Mouse (Mus musculus) urinary bladder, postnatal 10 days (tissue): ENCODE results near the gene Akr1d1.

Experiments
- DNase-seq: peaks from one replicate; pipeline ENCODE4 v3.0.0; 2022; ENCODE audit warnings: low spot score

Akr1d1 gene

GRCm38 (mm10) chr6:37567363-37567762, 37.4 kb downstream of the Akr1d1 start:
- DNase-seq: no peak

DNA sequence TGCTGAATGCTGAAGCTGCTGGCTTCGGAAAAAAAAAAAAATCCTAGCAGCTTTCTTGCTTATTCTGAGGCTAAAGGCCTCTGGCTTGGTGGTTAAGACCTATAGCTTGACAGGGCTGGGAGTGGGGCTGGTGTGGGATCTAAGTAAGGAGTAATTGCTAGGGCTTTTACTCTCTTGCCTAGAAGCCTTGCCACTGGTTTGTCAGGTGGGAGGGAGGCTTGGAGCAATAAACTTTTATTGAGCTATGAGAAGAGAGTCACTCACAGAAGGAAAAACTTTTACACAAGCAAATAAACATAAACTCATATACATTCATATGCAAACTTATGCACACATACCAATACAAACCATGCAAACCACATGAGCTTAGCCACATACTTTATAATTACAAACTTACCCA, 42.0 kb downstream of the Akr1d1 start:
- DNase-seq: no peak

GRCm38 (mm10) chr6:37572935-37573334, 43.0 kb downstream of the Akr1d1 start:
- DNase-seq: no peak

DNA sequence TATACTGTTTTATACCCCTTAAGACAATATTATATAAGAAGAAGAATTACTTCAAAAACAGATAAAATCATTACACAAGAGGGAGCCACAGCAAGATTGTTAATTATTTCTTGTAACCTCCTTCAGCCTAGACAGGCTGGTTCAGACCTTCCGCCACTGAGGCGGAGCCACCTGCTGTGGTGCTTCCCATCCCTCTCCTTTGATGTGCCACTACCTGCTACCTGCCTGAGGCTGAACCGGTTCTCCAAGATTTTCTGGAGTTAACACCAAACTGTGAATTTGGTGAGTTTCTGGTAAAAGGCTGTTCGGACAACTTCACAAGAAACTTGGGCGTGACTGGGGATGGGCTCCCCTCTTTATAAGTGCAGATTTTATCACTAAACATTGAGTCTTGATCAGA, 50.5 kb downstream of the Akr1d1 start:
- DNase-seq: no peak

DNA sequence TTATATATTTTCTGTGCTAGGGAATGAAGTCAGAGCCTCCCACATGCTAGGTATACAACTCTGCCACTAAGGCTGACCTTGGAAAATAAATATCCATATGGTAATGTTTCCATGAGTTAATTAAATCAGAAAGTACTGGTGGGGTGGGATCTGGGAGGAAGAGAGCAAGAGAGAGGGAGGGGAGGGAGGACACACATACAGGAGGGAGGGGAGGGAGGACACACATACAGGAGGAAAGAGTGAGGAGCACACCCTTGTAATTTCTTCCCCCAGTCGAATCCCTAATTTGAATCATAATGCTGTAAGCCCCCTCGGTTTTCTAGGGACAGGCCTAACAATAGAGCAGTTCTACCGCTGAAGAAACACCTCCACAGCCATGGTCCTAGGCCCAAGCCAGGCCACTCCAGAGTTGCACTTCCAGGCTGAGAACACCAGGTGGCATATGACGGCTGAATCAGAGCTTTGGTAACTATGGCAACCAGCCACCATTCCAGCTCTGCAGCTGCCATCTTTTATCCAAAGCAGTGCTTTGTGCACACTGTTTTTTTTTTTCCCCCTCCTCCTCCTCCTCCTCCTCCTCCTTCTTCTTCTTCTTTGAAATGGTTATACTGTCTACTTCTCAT, 59.5 kb downstream of the Akr1d1 start:
- no peak for DNase-seq

DNA sequence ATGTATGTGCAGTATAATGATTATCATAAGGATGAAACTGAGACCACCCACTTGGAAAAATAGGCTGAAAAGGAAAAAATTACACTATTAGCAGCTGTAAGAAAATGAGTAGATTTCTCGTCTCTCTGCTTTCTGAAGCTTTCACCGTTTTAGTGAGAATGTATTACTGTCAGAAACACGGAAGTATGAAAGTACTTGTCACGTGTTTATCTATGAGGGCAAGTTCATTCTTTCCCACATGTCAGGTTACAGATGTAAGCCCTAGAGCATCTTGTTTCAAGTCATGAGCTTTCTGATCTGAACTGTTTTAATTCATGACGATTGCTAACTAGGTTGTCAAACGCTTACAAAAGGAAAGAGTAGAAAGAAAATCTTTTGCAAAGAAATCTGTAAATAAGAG, 60.8 kb downstream of the Akr1d1 start:
- DNase-seq: no peak

DNA sequence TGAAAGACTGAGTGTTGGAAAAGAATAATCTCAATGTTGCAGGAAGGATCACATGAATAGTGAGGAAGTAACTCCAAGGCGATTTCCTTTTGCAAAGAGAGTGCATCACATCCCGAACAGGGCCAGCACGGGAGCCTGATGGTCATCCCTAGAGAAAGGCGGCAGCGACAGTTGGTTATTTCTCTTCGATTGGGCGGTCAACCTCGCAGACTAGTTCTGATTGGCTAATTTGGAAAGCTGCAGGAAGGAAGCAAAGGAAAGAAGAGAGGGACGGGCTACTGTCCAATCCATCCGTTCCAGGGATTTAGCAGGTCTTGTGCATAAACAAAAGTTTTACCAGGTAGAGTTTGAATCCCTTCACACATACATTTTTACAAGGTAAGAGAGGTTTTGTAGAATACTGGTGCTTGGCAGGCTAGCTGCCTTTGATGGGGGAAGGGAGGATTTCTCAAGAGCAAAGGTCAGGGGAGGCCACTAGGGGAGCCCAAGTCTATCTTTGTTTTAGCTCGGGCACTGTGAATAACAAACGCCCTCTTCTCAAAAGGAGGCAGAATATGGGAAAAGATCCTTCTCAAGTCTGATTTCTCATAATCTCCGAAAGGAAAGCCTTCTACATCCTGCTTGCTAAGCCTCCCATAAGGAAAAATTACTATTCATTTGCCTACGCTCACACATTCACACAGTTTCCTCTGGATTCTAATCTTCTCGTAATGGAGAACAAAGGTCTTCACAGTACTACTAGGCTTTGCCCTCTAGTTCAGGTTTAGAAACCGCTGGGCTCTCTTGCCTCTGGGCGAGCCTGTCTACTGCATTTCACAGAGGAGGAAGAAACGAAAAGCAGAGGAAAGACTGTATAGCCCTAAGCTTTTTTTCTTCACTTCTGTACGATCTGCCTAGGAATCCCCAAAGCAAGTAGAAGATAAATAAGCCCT, 62.4 kb downstream of the Akr1d1 start:
- DNase-seq: no peak

DNA sequence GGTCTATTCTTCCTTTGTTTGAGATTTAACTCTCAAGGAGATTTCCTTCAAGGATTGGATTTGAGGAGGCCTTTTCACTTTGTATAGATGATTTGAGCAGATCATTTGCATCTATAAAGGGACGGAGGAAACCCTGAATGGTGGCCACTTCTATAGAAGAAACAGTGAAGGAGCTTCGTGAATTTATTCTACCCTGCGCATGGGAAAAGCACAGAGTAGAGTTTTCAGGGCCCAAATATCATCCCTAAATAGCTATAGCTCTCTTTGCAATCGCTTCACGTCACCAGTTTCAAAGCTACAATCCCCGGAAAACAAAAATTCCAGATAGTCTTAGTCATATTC, 63.0 kb downstream of the Akr1d1 start:
- no peak for DNase-seq

GRCm38 (mm10) chr6:37593551-37594089, 63.6 kb downstream of the Akr1d1 start:
- no peak for DNase-seq

DNA sequence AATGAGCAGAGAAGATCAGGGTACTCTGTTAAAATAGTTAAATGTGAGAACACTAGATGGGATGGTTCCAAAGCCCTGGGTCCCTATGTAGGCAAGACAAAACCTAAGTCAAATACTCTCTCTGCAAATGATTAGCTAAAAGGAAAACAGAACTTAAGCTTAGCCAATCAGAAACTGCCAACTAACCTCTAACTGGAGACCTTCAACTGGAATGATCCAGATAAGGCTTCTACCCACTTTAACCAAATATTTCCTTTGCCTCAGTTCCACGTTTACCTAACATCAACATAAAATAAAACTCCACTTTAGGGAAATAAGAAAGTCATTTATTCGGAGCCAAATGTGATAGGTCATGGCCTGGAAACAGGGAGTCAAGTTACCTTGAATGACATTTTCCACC, 67.1 kb downstream of the Akr1d1 start:
- no peak for DNase-seq

- no peak for DNase-seq
These were observed 68.1 kb downstream of the Akr1d1 start for GRCm38 (mm10) chr6:37598033-37598432.

DNA sequence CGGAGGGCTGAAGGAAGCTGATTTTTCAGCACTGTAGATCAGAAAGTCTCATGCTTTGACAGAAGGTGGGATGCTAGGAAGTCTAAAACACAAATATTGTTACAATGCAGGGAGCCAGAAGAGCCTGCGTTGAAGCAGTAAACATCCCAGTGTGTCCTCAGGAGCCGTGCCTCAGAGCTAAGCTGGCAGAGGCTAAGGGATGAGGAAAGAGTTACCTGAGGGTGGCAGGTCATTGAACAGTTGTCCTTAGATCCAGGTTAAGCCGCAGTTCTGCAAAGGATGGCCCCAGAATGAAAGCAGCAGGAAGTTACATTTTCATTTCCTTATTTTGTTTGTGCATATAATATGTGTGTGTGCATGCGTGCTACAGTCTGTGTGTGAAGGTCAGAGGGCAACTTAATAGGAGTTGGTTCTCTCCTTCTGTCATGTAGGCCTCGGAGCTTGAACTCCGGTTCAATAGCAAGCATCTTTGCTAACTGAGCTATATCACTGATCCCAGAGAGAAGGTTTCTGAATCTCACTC, 71.1 kb downstream of the Akr1d1 start:
- DNase-seq: no peak

- DNase-seq: no peak
These were observed 73.1 kb downstream of the Akr1d1 start for GRCm38 (mm10) chr6:37602857-37603765.

- no peak for DNase-seq
These were observed 74.4 kb downstream of the Akr1d1 start for GRCm38 (mm10) chr6:37604178-37604883.

GRCm38 (mm10) chr6:37604884-37605269, 74.9 kb downstream of the Akr1d1 start:
- no peak for DNase-seq

GRCm38 (mm10) chr6:37607511-37608289, 77.7 kb downstream of the Akr1d1 start:
- no peak for DNase-seq

GRCm38 (mm10) chr6:37612603-37613284, 82.8 kb downstream of the Akr1d1 start:
- DNase-seq: no peak

- no peak for DNase-seq
These were observed 85.5 kb downstream of the Akr1d1 start for GRCm38 (mm10) chr6:37615490-37615889.

- no peak for DNase-seq
These were observed 86.2 kb downstream of the Akr1d1 start for GRCm38 (mm10) chr6:37616136-37616535.

DNA sequence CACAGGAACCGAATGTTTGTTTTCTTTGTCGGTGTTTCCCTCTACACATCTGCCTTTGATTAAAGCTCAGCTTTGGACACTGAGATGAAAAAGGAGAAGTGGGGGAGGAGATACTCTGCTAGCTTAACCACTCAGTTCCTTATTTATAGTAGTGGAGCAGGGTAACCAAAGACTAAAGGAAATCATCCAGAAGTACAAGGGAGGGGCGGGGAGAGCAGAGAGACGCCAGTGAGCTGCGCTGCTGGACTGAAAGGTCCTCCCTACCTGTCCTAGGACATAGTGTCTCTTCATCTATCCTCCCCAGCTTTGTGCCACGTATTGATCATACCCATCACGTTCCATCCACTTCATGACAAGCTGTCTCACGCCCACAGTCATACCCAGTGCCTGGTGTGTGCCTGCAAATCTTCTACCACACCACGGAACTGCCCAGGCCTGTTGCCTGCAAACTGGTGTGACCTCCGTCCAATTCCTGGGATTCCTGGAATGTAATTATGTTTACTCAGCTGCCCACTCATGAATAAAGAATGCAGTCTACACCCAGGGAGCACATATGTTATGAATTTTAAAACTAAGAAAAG, 87.5 kb downstream of the Akr1d1 start:
- DNase-seq: no peak
